Mouse (Mus musculus) ES-Bruce4 (cell line): ENCODE measurements at regions not wholly inside any gene's neighbourhood (a gene's known extent, or its start where the extent isn't known, plus 50 kb on each side); places are given as distances from the start of the nearest gene placed in this dataset.

Experiments used
- H3K27ac ChIP-seq: 2 replicates; pipeline ENCODE4 v1.5.1; 2012; ENCODE audit warnings: low read length, inconsistent platforms; ENCODE audit not compliant: insufficient read depth
- H3K27me3 ChIP-seq: 2 replicates; pipeline ENCODE4 v1.6.1; 2012; ENCODE audit warnings: mild to moderate bottlenecking, low read length, inconsistent platforms; ENCODE audit not compliant: control insufficient read depth, poor library complexity, insufficient read depth, severe bottlenecking
- H3K36me3 ChIP-seq: 2 replicates; pipeline ENCODE4 v1.6.1; 2012; ENCODE audit warnings: inconsistent platforms, mild to moderate bottlenecking, low read length, moderate library complexity; ENCODE audit not compliant: control insufficient read depth, poor library complexity, insufficient read depth, severe bottlenecking
- H3K4me1 ChIP-seq: one replicate; pipeline ENCODE4 v1.8.1; 2011; ENCODE audit warnings: low read length; ENCODE audit not compliant: control insufficient read depth, insufficient read depth
- H3K4me3 ChIP-seq: 2 replicates; pipeline ENCODE4 v1.5.1; 2011; ENCODE audit warnings: low read depth, mild to moderate bottlenecking, low read length
- H3K9ac ChIP-seq: 2 replicates; pipeline ENCODE4 v1.6.1; 2012; ENCODE audit warnings: low read depth, mild to moderate bottlenecking, inconsistent platforms; ENCODE audit not compliant: poor library complexity, severe bottlenecking
- H3K9me3 ChIP-seq: replicated peaks from 2 replicates; pipeline ENCODE4 v1.6.1; 2012; ENCODE audit warnings: mild to moderate bottlenecking, low read length, inconsistent platforms; ENCODE audit not compliant: control insufficient read depth, poor library complexity, insufficient read depth, severe bottlenecking
- CTCF ChIP-seq: IDR thresholded peaks from one replicate; pipeline ENCODE4 v1.8.1; 2011; ENCODE audit warnings: low read depth, low read length
- EP300 ChIP-seq: IDR thresholded peaks from 2 replicates; pipeline ENCODE4 v1.6.1; 2011; ENCODE audit warnings: low read depth, low read length; ENCODE audit not compliant: insufficient read depth
- POLR2A ChIP-seq: IDR thresholded peaks from one replicate; pipeline ENCODE4 v1.8.1; 2011; ENCODE audit warnings: low read length; ENCODE audit not compliant: insufficient read depth

GRCm38 (mm10) chrX:77121761-77122160, 389.1 kb upstream of the Tbl1x start:
- no peak for TF ChIP-seq POLR2A
- no peak for TF ChIP-seq EP300
- no peak for TF ChIP-seq CTCF
- no peaks in the 10 kb centered on the region for H3K9me3 ChIP-seq
- no peak overlapping the region for H3K9ac ChIP-seq
- no peaks in the 10 kb centered on the region for H3K4me1 ChIP-seq
- no peak overlapping the region for H3K4me3 ChIP-seq
- H3K36me3 ChIP-seq: no peaks in the 10 kb centered on the region
- no peak overlapping the region for H3K27ac ChIP-seq
- no peaks in the 10 kb centered on the region for H3K27me3 ChIP-seq
